In genomic region chr11:23894141-23895059, GRCm38 (mm10) we compare ENCODE assay signal across 8 mouse cellular contexts. TPM values are rescaled to one million over a fixed set of nuclear protein-coding genes. Genes with fewer than 3 reads are reported as not detected.
DNase-seq lines count a peak whose midpoint lies in the region; ATAC-seq and TF ChIP-seq lines count a peak whose summit lies in the region.

No protein-coding gene starts in this region.

- peak; percentile 86 for ATAC-seq in heart, embryonic 12.5 days (ENCODE audit: insufficient number of reproducible peaks, low FRiP score)
- peak; percentile 90 for ATAC-seq in forebrain, embryonic 15.5 days (replicated peaks)
- peak; percentile 78 for ATAC-seq in limb, embryonic 11.5 days (ENCODE audit: insufficient number of reproducible peaks, low FRiP score, low TSS enrichment, low read depth)

- H3K79me2 ChIP-seq in myocyte (ENCODE audit: control insufficient read depth, insufficient read depth), result peaks cover 19% of the 10 kb centered on the region

- peak overlapping the region; percentile 97 for H3K4me3 ChIP-seq in heart, embryonic 12.5 days
- H3K4me3 ChIP-seq in forebrain, embryonic 15.5 days, result peak overlapping the region; percentile 88
- H3K4me3 ChIP-seq in limb, embryonic 11.5 days (ENCODE audit: low read depth, low read length), result peak overlapping the region; percentile 97
- peak overlapping the region; percentile 90 for H3K4me3 ChIP-seq in myocyte

- no peak for DNase-seq in heart, postnatal 10 days
- peak; percentile 7 for DNase-seq in CD4-positive helper T cell, adult 2 months (ENCODE audit: low read depth, low spot score)
- DNase-seq in adipocyte (ENCODE audit: low spot score), result peak; percentile 7
- DNase-seq in limb, embryonic 11.5 days (ENCODE audit: low spot score), result no peak
- no peak for DNase-seq in spleen, postnatal 10 days (ENCODE audit: low spot score in 2 of 2)

- H3K4me2 ChIP-seq in heart, embryonic 12.5 days, result peak overlapping the region; percentile 88
- H3K4me2 ChIP-seq in forebrain, embryonic 15.5 days (replicated peaks), result peak overlapping the region; percentile 58
- H3K4me2 ChIP-seq in limb, embryonic 11.5 days (ENCODE audit: low read depth, severe bottlenecking), result peak overlapping the region; percentile 68
- peak overlapping the region; percentile 84 for H3K4me2 ChIP-seq in myocyte (ENCODE audit: low read depth)

- 0 out of 2 replicates have a peak, but pooled peaks cover 4% of the 10 kb centered on the region for H3K27me3 ChIP-seq in heart, embryonic 12.5 days (replicated peaks)
- no peaks in the 10 kb centered on the region for H3K27me3 ChIP-seq in forebrain, embryonic 15.5 days
- no peaks in the 10 kb centered on the region for H3K27me3 ChIP-seq in limb, embryonic 11.5 days (ENCODE audit: control insufficient read depth, insufficient read depth, low read length)
- H3K27me3 ChIP-seq in myocyte (ENCODE audit: control insufficient read depth, insufficient read depth, insufficient read length), result no peaks in the 10 kb centered on the region

- no peaks in the 10 kb centered on the region for H3K9me3 ChIP-seq in heart, embryonic 12.5 days (replicated peaks)
- no peaks in the 10 kb centered on the region for H3K9me3 ChIP-seq in forebrain, embryonic 15.5 days
- no peaks in the 10 kb centered on the region for H3K9me3 ChIP-seq in limb, embryonic 11.5 days (ENCODE audit: control insufficient read depth, low read length)

- WGBS in heart, embryonic 12.5 days, result under 1% methylated on average over 44 of the region's 48 CpGs
- WGBS in forebrain, embryonic 15.5 days, result 2% methylated on average over 48 of the region's 48 CpGs
- 2% methylated on average over 41 of the region's 48 CpGs for WGBS in limb, embryonic 11.5 days

- peak overlapping the region; percentile 93 for H3K27ac ChIP-seq in heart, embryonic 12.5 days (ENCODE audit: poor library complexity, severe bottlenecking)
- H3K27ac ChIP-seq in forebrain, embryonic 15.5 days (replicated peaks), result peak overlapping the region; percentile 96
- peak overlapping the region; percentile 83 for H3K27ac ChIP-seq in limb, embryonic 11.5 days (replicated peaks; ENCODE audit: low read depth, low read length)

- H3K4me1 ChIP-seq in heart, embryonic 12.5 days (replicated peaks), result peaks cover 3% of the 10 kb centered on the region; the same call in 1 of the 2 replicates
- peaks cover 12% of the 10 kb centered on the region for H3K4me1 ChIP-seq in forebrain, embryonic 15.5 days
- H3K4me1 ChIP-seq in limb, embryonic 11.5 days (ENCODE audit: control insufficient read depth, insufficient read depth, low read length), result no peaks in the 10 kb centered on the region

- H3K36me3 ChIP-seq in heart, embryonic 12.5 days, result peaks cover 6% of the 10 kb centered on the region
- peaks cover 8% of the 10 kb centered on the region for H3K36me3 ChIP-seq in forebrain, embryonic 15.5 days
- no peaks in the 10 kb centered on the region for H3K36me3 ChIP-seq in limb, embryonic 11.5 days (ENCODE audit: control insufficient read depth, insufficient read depth, low read length)
- H3K36me3 ChIP-seq in myocyte (ENCODE audit: control insufficient read depth, insufficient read depth), result peaks cover 4% of the 10 kb centered on the region

- peak overlapping the region; percentile 93 for H3K9ac ChIP-seq in heart, embryonic 12.5 days
- H3K9ac ChIP-seq in forebrain, embryonic 15.5 days (replicated peaks), result peak overlapping the region; percentile 88
- H3K9ac ChIP-seq in limb, embryonic 11.5 days (ENCODE audit: low read length), result peak overlapping the region; percentile 90

- intact Hi-C loops in heart, postnatal 10 days (cut with DNase I), result loop anchor here (2.0 kb wide), 1 partner anchor 60 kb away; no protein-coding TSS in a partner anchor

- H3ac ChIP-seq in myocyte (ENCODE audit: control insufficient read depth, insufficient read length), result peak overlapping the region; percentile 36

- TF ChIP-seq POLR2A in myocyte (IDR thresholded peaks at IDR 0.05; ENCODE audit: insufficient read length, low read depth), result no peak

TF ChIP-seq in myocyte, 11 proteins besides CTCF, POLR2A, EP300 and RAD21:
- no peak for TF ChIP-seq TCF12 (IDR thresholded peaks at IDR 0.05; ENCODE audit: insufficient read depth, poor library complexity, severe bottlenecking)
- TF ChIP-seq MAX (IDR thresholded peaks at IDR 0.05; ENCODE audit: low read depth), result no peak
- no peak for TF ChIP-seq CEBPB (IDR thresholded peaks at IDR 0.05; ENCODE audit: insufficient read depth, poor library complexity, severe bottlenecking)
- TF ChIP-seq POLR2AphosphoS2 (IDR thresholded peaks at IDR 0.05; ENCODE audit: insufficient read length, low read depth), result no peak
- TF ChIP-seq REST (IDR thresholded peaks at IDR 0.05; ENCODE audit: insufficient read depth, insufficient read length), result no peak
- no peak for TF ChIP-seq USF1 (IDR thresholded peaks at IDR 0.05; ENCODE audit: low read depth)
- no peak for TF ChIP-seq E2F4 (IDR thresholded peaks at IDR 0.05; ENCODE audit: insufficient read depth)
- TF ChIP-seq MYOD1 (IDR thresholded peaks at IDR 0.05; ENCODE audit: control insufficient read depth in 1 of 3, insufficient read length in 2 of 3, low read depth in 2 of 3), result no peak

RNA-seq across cellular contexts. Expression of gene Papolg, which starts 0.7 kb away (rescaled TPM):
- polyA plus RNA-seq in heart, embryonic 12.5 days (2016; fragmentation: Nextera tagmentation; extraction: Ambion mirVana), result 12.0 and 12.1 TPM in 2 replicates
- total RNA-seq in heart, postnatal 10 days (2021), result 1 to 10 TPM; 8.6 to 10.0 TPM
- polyA plus RNA-seq in forebrain, embryonic 15.5 days (2015; fragmentation: Nextera tagmentation; extraction: Ambion mirVana), result 25.3 and 25.5 TPM in 2 replicates
- 25.5 and 25.7 TPM in 2 replicates for polyA plus RNA-seq in limb, embryonic 11.5 days (2014; fragmentation: Nextera tagmentation; extraction: Ambion mirVana)
- 3.2 TPM for polyA plus RNA-seq in myocyte (2012; fragmentation: generic; extraction: Trizol)

Comparison
In these comparisons a context has a peak if more than half of its experiments do, and no peak if none do; other contexts are left out.
1. DNase-seq: peak in CD4-positive helper T cell, adult 2 months (single experiment) and adipocyte (single experiment); none in heart, postnatal 10 days (0 of 2), limb, embryonic 11.5 days (single experiment) and spleen, postnatal 10 days (0 of 2).
2. Peak in every context shown above with its lines, with median percentiles within 50 percentile points of each other: ATAC-seq, H3K27ac ChIP-seq, H3K4me2 ChIP-seq, H3K4me3 ChIP-seq and H3K9ac ChIP-seq.